Mouse (Mus musculus) spleen, postnatal 4 days (tissue): ENCODE measurements around the gene Mylk.

ENCODE experiments used
- DNase-seq, 2 experiments: peaks; one replicate each; pipeline ENCODE4 v3.0.0; 2022; ENCODE audit warnings: low spot score in 2 of 2

Mylk gene

DNA sequence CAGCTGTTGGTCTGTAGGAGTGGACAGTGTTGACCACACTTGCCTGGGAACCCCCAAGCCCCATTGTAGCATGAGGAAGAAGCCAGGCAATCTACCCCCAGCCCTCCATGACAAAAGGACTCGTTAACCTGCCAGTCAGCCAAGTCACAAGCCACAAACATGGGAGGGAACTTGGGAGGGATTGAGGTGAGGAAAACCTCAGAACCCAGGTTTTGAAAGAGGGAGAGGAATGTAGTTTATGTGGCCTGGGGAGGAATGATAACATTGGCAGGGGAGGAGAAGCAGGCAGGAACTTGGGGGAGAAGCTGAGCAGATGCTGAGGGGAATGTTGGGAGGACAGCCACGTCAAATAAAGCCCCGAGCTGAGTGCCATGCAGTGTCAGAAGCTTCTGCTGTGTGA, 196.9 kb downstream of the Mylk start:
- no peak for DNase-seq

DNA sequence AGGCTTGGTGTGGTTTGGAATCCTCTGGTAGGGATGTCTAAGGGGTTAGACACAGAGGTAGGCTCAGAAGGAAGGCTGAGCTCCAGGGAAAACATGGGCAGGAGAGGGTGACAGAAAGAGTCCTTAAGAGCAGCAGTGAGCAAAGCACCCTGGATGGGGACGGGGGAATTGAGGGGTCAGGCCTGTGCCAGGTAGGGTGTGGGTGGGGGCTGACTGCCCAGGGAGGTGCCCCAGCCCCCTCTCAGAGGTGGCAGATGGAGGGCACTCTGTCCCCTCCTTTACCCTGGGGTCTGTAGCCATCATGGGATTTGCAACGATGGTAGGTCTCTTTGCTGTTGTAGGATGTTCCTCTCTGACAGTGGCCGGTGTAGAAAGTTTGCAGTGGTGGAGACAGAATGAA, 201.3 kb downstream of the Mylk start:
- no peak for DNase-seq

DNA sequence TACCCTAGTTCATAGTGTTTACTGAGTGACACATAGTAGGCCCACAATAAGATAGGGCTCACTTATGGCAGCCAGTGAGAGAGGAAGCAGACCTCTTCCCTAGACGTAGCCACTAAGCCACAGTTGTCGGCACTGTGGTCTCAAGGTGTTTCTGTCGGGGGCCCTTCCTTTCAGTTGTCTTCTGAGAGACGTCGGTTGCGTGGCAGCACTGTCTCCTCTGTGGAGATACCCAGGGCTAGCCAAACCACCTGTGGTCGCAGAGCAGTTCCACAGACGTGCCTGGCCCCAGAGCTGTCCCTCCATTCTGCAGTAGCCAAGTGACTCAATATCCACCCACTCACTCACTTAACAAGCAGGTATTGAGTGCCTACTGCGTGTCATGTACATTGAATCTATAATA, 205.9 kb downstream of the Mylk start:
- DNase-seq: no peak

- no peak for DNase-seq
Observed at GRCm38 (mm10) chr16:34952254-34952653, 207.2 kb downstream of the Mylk start.

- DNase-seq: no peak
Observed at GRCm38 (mm10) chr16:34952798-34953197, 207.8 kb downstream of the Mylk start.

- DNase-seq: no peak
Observed at GRCm38 (mm10) chr16:34953501-34953900, 208.5 kb downstream of the Mylk start.

GRCm38 (mm10) chr16:34957487-34958230, 212.6 kb downstream of the Mylk start:
- DNase-seq: no peak

DNA sequence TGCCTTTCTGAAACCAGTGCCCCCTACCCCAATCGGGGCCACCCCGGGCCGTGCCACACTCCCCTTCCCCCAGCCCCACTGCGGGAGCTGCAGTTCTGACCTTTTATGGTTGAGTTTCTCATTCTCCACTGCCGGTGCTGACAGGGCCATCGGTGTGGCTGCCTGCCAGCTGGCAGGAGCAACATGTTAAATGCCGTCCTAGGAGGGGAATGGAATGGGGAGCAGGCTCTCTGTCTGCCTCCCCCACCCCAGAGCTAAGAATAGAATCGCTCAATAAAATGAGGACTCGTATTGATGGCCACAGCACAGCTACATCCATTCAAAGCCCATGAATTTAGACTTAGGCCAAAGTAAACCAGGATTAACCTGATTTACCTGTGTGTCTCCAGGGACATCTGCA, 213.7 kb downstream of the Mylk start:
- DNase-seq: no peak

GRCm38 (mm10) chr16:34959261-34959660, 214.3 kb downstream of the Mylk start:
- no peak for DNase-seq

- DNase-seq: no peak
Observed at GRCm38 (mm10) chr16:34960243-34960642, 215.2 kb downstream of the Mylk start.

- DNase-seq: no peak
Observed at GRCm38 (mm10) chr16:34960866-34961582, 216.0 kb downstream of the Mylk start.

GRCm38 (mm10) chr16:34962322-34962721, 217.3 kb downstream of the Mylk start:
- DNase-seq: no peak

GRCm38 (mm10) chr16:34963008-34963407, 218.0 kb downstream of the Mylk start:
- DNase-seq: no peak

DNA sequence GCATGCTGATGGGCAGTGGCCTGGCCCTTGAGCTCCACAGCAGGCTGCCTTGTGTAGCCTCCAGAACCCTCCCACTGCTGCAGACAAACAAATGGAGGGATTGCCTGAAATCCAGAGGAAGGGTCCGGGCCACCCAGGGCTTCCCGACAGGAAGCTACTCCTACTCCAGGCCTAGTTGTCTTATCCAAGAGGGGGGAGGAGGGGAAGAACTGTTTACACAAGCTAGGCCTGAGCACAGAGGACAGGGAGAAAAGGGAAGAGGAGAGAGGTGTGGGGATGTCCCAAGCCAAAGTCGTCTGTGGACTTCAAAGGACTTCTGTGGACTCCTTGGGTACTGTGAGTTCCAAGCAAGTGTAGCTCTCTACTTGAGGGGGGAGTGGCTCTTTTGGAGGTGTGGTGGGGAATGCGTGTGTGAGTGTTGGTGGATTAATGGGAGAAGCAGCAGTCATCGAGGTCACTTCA, 221.6 kb downstream of the Mylk start:
- no peak for DNase-seq

DNA sequence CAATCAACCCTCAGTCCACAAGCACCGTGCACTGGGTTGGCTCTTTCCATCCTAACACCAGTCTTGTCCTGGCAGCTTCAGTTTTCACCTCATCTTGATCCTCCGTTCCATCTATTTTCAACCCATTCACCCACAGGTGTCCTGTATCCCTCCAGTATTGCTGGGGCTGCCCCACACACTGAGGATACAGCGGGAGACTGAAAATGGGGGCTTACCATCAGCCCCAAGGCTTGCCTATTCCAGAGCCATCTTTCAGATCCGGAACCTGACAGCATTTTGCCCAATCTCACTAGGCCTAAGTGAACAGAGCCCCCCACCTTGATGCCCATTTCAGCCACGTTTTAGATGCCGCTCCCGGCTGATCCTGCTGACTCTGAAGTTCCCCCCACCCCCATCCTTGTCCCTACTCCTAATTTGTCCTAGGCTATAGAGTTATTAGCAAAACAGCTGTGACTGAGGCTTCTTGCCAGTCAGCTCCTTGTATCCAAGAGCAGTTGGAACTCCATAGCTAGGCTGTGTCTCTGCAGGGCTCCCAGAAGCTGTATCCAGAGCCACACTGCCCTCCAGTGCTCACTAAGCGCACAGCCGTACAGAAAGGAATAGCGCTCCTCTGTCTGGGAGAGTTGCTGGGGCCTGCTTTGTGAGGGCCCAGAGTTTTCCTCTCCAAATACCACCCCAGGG, 222.2 kb downstream of the Mylk start:
- DNase-seq: no peak

DNA sequence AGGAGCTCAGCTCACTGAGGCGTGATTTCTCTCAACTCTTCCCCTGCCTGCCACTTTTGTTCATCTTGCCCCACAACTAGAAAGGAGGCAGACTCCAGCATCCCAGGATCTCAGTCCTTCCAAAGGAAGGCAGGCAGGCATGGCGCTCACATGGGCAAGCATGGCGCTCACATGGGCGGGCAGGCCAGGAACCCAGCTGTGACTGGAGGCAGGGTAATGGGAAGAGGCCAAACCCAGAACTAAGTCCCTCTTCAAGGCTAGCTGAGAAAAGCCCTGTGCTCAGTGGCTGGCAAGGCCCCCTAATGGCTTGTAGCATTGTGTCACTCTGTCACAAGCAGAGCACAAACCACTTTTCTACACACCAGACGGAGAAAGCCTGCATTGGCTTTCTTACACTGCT, 223.2 kb downstream of the Mylk start:
- no peak for DNase-seq

DNA sequence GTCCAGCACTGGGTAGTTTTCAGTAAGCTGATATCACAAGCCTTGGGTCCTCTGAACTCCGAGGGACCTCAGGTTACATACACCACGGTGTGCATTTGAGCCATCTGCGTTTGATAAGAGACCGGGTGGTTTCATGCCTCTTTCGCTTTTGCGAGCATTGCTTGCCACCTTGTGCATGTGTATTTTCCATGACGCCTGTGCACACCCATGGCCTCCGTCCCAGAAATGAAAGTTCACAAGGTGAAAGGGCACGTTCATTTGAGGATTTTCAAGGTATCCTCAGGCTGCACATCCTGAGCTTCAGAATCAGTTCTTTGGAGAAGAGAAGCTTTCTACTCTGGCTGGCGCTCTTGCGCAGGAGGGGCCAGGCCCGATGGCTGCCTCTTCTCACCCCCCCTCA, 227.5 kb downstream of the Mylk start:
- no peak for DNase-seq

DNA sequence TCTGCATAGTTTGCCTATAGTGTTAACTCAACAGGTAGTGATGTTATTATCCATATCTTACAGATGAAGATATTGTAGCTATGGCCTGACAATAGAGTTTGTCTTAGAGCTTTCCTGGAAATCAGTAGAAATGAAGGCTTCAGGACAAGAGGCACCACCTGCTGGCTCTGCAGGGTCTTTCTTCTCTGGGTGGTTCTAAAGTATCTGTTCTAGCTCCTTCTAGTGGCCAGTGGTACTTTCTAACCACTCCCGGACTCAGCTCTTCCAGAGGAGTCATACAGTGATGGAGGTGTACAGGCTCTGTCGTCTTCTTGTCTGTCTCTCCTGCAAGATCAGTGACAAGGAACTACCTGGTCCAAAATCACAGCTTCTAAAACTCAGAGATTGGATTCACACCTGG, 230.5 kb downstream of the Mylk start:
- DNase-seq: no peak

DNA sequence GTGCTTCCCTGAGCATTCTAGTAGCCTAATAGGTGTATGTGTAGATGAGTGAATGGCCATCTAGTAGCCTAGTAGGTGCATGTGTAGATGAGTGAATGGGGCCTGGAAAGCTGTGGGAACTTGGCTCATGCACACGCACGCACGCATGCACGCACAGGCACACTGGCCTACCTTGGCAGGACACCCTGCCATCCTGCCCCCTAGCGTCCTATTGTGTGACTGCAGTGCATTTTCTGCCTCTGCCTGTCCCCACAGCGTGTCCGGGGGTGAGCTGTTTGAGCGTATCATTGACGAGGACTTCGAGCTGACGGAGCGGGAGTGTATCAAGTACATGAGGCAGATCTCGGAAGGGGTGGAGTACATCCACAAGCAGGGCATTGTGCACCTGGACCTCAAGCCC, 231.6 kb downstream of the Mylk start:
- DNase-seq: no peak

- DNase-seq: no peak
Observed at GRCm38 (mm10) chr16:34978018-34978417, 233.0 kb downstream of the Mylk start.

GRCm38 (mm10) chr16:34981009-34981408, 236.0 kb downstream of the Mylk start:
- DNase-seq: no peak

DNA sequence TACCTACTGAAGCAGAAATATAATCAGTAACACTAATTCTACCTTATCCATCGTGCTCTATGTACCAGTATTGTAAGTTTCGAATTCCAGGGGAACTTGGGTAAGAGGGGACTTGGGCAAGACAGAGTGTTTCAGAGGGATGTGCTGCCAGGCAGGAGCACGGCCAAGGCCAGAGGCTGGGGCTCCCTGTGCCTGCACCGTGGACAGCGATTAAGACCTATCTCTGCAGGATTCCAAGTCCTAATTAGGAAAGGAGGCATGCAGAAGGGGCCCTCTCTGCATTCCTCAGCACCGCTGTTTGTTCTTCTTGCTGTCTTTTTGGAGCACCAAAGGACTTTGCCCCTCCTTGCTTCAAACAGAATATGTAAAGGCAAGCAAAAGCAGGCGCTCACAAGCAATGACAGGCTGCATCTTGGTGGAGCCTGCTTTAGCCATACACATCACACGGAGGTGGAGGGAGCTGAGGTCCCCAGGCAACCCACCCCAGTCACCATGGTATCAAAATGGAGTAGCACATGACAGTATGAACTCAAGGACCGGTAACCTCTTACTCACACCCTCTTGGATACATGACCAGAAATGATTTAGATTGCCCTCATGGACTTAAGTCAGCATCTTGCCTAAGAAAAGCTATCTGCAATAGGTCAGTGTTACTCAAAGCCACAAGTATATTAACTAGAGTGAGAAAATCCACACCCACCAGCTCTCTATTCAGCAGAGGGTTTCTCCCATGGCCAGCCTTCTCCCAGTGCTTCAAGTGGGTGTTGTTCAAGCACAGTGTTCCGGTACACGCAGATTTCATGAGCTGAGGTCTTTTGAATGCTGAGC, 239.4 kb downstream of the Mylk start:
- DNase-seq: no peak
